Mouse (Mus musculus): ENCODE measurements around the gene Rac2.

- no peak for TF ChIP-seq CTCF (IDR thresholded peaks at IDR 0.05; ENCODE audit: control insufficient read depth, insufficient read depth, low read length)
- TF ChIP-seq POLR2A (IDR thresholded peaks at IDR 0.05; ENCODE audit: borderline replicate concordance, control insufficient read depth, low read depth, low read length), result no peak
Observed at GRCm38 (mm10) chr15:78606059-78606458, 33.5 kb upstream of the Rac2 start.

All from bone marrow, adult 2 months (tissue).